ENCODE assay signal across 8 mouse cellular contexts in the genomic region with DNA sequence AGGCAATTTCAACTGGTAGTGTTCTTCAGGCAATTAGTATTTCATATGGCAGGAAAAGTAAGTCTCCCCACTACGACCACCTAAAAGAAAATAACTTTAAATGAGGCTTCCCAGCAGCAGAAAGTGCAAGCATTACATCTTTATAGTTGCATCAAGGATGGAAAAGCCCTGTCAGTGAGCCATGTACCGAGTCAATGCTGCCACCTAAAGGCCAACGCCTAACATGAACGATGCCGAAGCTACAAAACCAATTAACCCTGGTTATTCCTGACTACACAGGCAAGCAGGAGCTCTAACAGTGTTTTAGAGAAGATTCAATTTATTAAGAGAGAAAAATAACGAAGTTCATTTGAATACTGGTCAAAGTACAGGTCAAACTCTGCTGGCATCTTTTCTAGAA. TPM values are rescaled to one million over a fixed set of nuclear protein-coding genes. Genes with fewer than 3 reads are reported as not detected.
DNase-seq lines count a peak whose midpoint lies in the region; ATAC-seq and TF ChIP-seq lines count a peak whose summit lies in the region.
"Had no signal": no experiment of that assay in that cellular context is flagged by ENCODE, and none has a peak within 500 bp of the region (broad histone marks: within the 10 kb centered on the region; RNA-seq: fewer than 3 reads in every experiment).

No protein-coding gene starts in this region.

- no peak overlapping the region for H3K9ac ChIP-seq in MEL (ENCODE audit: control insufficient read depth, low read depth, low read length, poor library complexity, severe bottlenecking)
- no peak overlapping the region for H3K9ac ChIP-seq in heart, embryonic 16.5 days (ENCODE audit: low read length)

- no peaks in the 10 kb centered on the region for H3K4me1 ChIP-seq in MEL (ENCODE audit: control insufficient read depth in 1 of 2, insufficient read depth in 2 of 2, low read length in 2 of 2)
- H3K4me1 ChIP-seq in heart, embryonic 16.5 days (ENCODE audit: control insufficient read depth, insufficient read depth, low read length) = peaks cover 22% of the 10 kb centered on the region

- H3K79me2 ChIP-seq in MEL (ENCODE audit: control insufficient read depth, insufficient read depth, low read length, poor library complexity) = no peaks in the 10 kb centered on the region

- H3K27me3 ChIP-seq in MEL (ENCODE audit: control insufficient read depth in 1 of 2, insufficient read depth in 2 of 2, low read length in 2 of 2) = no peaks in the 10 kb centered on the region
- H3K27me3 ChIP-seq in heart, embryonic 16.5 days (ENCODE audit: control insufficient read depth, insufficient read depth, low read length) = no peaks in the 10 kb centered on the region

- peaks cover 0 to 5% of the 10 kb centered on the region in 2 experiments; a peak in 2 of 4 replicates for H3K36me3 ChIP-seq in MEL (ENCODE audit: control insufficient read depth in 1 of 2, insufficient read depth in 2 of 2, low read length in 2 of 2)
- H3K36me3 ChIP-seq in heart, embryonic 16.5 days (ENCODE audit: control insufficient read depth, insufficient read depth) = no peaks in the 10 kb centered on the region

- WGBS in heart, embryonic 16.5 days = 7% methylated on average over 6 of the region's 6 CpGs

- no peaks in the 10 kb centered on the region for H3K9me3 ChIP-seq in MEL (replicated peaks; ENCODE audit: insufficient read depth, low read length)
- no peaks in the 10 kb centered on the region for H3K9me3 ChIP-seq in heart, embryonic 16.5 days (replicated peaks; ENCODE audit: control insufficient read depth, low read length)

- no peak overlapping the region for H3K4me2 ChIP-seq in heart, embryonic 16.5 days (ENCODE audit: low read depth, low read length)

- 0 out of 2 replicates have a peak, but pooled peaks have one; percentile 50 for ATAC-seq in heart, embryonic 16.5 days (replicated peaks; ENCODE audit: extremely low read depth, insufficient read depth, low FRiP score)

- peak; percentile 77 for DNase-seq in MEL (ENCODE audit: low read depth, low spot score)
- peak; percentile 74 for DNase-seq in adrenal gland, postnatal 14 days
- peak; percentile 64 for DNase-seq in embryo, embryonic 9.5 days (ENCODE audit: extremely low spot score)
- peak; percentile 73 to 74 for DNase-seq in layer of hippocampus, adult 2 months (ENCODE audit: low spot score in 2 of 2)
- peak; percentile 78 for DNase-seq in lung, postnatal 36 days
- DNase-seq in right cerebral cortex, postnatal 25 days = peak; percentile 57

- H3K4me3 ChIP-seq in MEL (ENCODE audit: control insufficient read depth in 1 of 2, insufficient read depth in 1 of 2, low read depth in 2 of 2, low read length in 2 of 2) = no peak overlapping the region
- H3K4me3 ChIP-seq in heart, embryonic 16.5 days (ENCODE audit: low read length) = no peak overlapping the region
- no peak overlapping the region for H3K4me3 ChIP-seq in layer of hippocampus, adult 2 months

- peak; percentile 79 to 91 (median 79) for TF ChIP-seq CTCF in MEL (IDR thresholded peaks at IDR 0.05 in 2 of 3, conservative IDR thresholded peaks at IDR 0.05 in 1 of 3; ENCODE audit: control insufficient read depth in 1 of 3, insufficient read depth in 1 of 3, low read depth in 2 of 3, low read length in 3 of 3, poor library complexity in 1 of 3, severe bottlenecking in 1 of 3)
- TF ChIP-seq CTCF in layer of hippocampus, adult 2 months (conservative IDR thresholded peaks at IDR 0.05) = peak; percentile 95

- TF ChIP-seq EP300 in MEL (IDR thresholded peaks at IDR 0.05; ENCODE audit: low read depth in 1 of 2, low read length in 2 of 2) = no peak

- peak; percentile 96 for TF ChIP-seq RAD21 in MEL (IDR thresholded peaks at IDR 0.05; ENCODE audit: low read depth, low read length)

- no peak for TF ChIP-seq POLR2A in MEL (IDR thresholded peaks at IDR 0.05; ENCODE audit: control insufficient read depth in 1 of 2, insufficient read depth in 1 of 2, low read depth in 1 of 2, low read length in 2 of 2, poor library complexity in 1 of 2)

- no peak overlapping the region for H3K27ac ChIP-seq in MEL (ENCODE audit: control insufficient read depth, low read depth, low read length)
- H3K27ac ChIP-seq in heart, embryonic 16.5 days (ENCODE audit: low read length) = no peak overlapping the region
- H3K27ac ChIP-seq in layer of hippocampus, adult 2 months = no peak overlapping the region
- H3K27ac ChIP-seq: macrophage had no signal

TF ChIP-seq in MEL, 35 proteins besides CTCF, POLR2A, EP300 and RAD21:
- TF ChIP-seq ZMIZ1 (IDR thresholded peaks at IDR 0.05; ENCODE audit: low read depth, low read length) (no peak), MEF2A (IDR thresholded peaks at IDR 0.05; ENCODE audit: extremely low read depth, insufficient replicate concordance, low read depth, low read length, poor library complexity, severe bottlenecking) (no peak), RCOR1 (IDR thresholded peaks at IDR 0.05; ENCODE audit: low read depth, low read length) (no peak), USF1 (IDR thresholded peaks at IDR 0.05; ENCODE audit: low read depth, low read length) (no peak), ZC3H11A (IDR thresholded peaks at IDR 0.05; ENCODE audit: low read depth, low read length) (peak; percentile 84), MYC (IDR thresholded peaks at IDR 0.05; ENCODE audit: low read depth, low read length) (no peak), SIN3A (IDR thresholded peaks at IDR 0.05; ENCODE audit: low read length) (no peak), NELFE (IDR thresholded peaks at IDR 0.05; ENCODE audit: low read depth, low read length) (no peak), ELF1 (IDR thresholded peaks at IDR 0.05; ENCODE audit: low read depth, low read length) (no peak), MXI1 (IDR thresholded peaks at IDR 0.05; ENCODE audit: low read depth, low read length) (no peak), ZNF384 (IDR thresholded peaks at IDR 0.05; ENCODE audit: low read depth, low read length) (no peak), CHD1 (IDR thresholded peaks at IDR 0.05; ENCODE audit: low read depth, low read length) (no peak), TCF12 (IDR thresholded peaks at IDR 0.05; ENCODE audit: low read depth, low read length) (no peak), ZKSCAN1 (IDR thresholded peaks at IDR 0.05; ENCODE audit: low read depth, low read length) (no peak), SMC3 (IDR thresholded peaks at IDR 0.05; ENCODE audit: low read depth, low read length) (peak; percentile 84), POLR2AphosphoS5 (IDR thresholded peaks at IDR 0.05; ENCODE audit: borderline replicate concordance, low read depth, low read length) (no peak), ETS1 (IDR thresholded peaks at IDR 0.05; ENCODE audit: low read depth, low read length) (no peak), GATA1 (IDR thresholded peaks at IDR 0.05; ENCODE audit: low read depth, low read length) (0 out of 2 replicates have a peak, but pooled peaks have one; percentile 10), BHLHE40 (IDR thresholded peaks at IDR 0.05; ENCODE audit: borderline replicate concordance, low read depth, low read length) (no peak), MYB (IDR thresholded peaks at IDR 0.05; ENCODE audit: low read depth, low read length) (no peak)

RNA-seq across cellular contexts. Expression of a gene that starts 32.0 kb away (rescaled TPM):
- 4.4 and 5.0 TPM in 2 replicates for total RNA-seq in MEL (2012; rRNA removed)
- polyA plus RNA-seq in MEL (2012; ENCODE audit: insufficient read depth in 1 of 2, insufficient read length in 2 of 2, low read depth in 1 of 2, low replicate concordance in 2 of 2, missing spikeins in 1 of 2) = 1 to 10 TPM in 1 of 2 experiments, not detected in 1; 9.7 TPM
- total RNA-seq in adrenal gland, postnatal 14 days (2021) = 24.2 and 30.8 TPM in 2 replicates
- 13.5 and 14.3 TPM in 2 replicates for polyA plus RNA-seq in heart, embryonic 16.5 days (2015; fragmentation: Nextera tagmentation; extraction: Ambion mirVana)
- 10 to 100 TPM; 55.3 to 58.6 TPM for total RNA-seq in layer of hippocampus, adult 2 months (2021)
